Mouse (Mus musculus) macrophage (primary cell): ENCODE measurements at regions not wholly inside any gene's neighbourhood (a gene's known extent, or its start where the extent isn't known, plus 50 kb on each side); places are given as distances from the start of the nearest gene placed in this dataset.

Source experiments
- H3K27ac ChIP-seq: fragments of 350-480 bp; formaldehyde crosslinking; 2 replicates; pipeline ENCODE4 v1.9.0; 2021
- H3K36me3 ChIP-seq: fragments of 350-480 bp; formaldehyde crosslinking; 2 replicates; pipeline ENCODE4 v1.9.0; 2021; ENCODE audit errors: inconsistent target
- H3K4me3 ChIP-seq: fragments of 350-480 bp; formaldehyde crosslinking; 2 replicates; pipeline ENCODE4 v1.9.0; 2021; ENCODE audit errors: inconsistent target
- H3K79me2 ChIP-seq: fragments of 350-480 bp; formaldehyde crosslinking; 2 replicates; pipeline ENCODE4 v1.9.0; 2021; ENCODE audit errors: inconsistent target
- WGBS: methylation state at CpG from one replicate; pipeline ENCODE4 v1.1.7; 2026; ENCODE audit warnings: inconsistent platforms; ENCODE audit not compliant: missing documents; 5-methylcytosine and 5-hydroxymethylcytosine counted together

GRCm38 (mm10) chr2:117027071-117027470 lies 94.1 kb upstream of the Spred1 start:
- H3K4me3 ChIP-seq, result no peak overlapping the region
- H3K27ac ChIP-seq, result no peak overlapping the region
- 69% methylated on average over 4 of the region's 4 CpGs for WGBS
- no peaks in the 10 kb centered on the region for H3K36me3 ChIP-seq
- H3K79me2 ChIP-seq, result no peaks in the 10 kb centered on the region

GRCm38 (mm10) chr2:117028771-117029170 lies 92.4 kb upstream of the Spred1 start:
- Histone ChIP-seq H3K36me3 (no peaks in the 10 kb centered on the region), H3K27ac (no peak overlapping the region), H3K4me3 (no peak overlapping the region), H3K79me2 (no peaks in the 10 kb centered on the region)
- 96% methylated on average over 6 of the region's 6 CpGs for WGBS

- no peak overlapping the region for H3K4me3 ChIP-seq
- no peaks in the 10 kb centered on the region for H3K36me3 ChIP-seq
- WGBS, result 89% methylated on average over 8 of the region's 8 CpGs
- H3K79me2 ChIP-seq, result no peaks in the 10 kb centered on the region
- H3K27ac ChIP-seq, result no peak overlapping the region
Measured at GRCm38 (mm10) chr2:117036197-117036872, 84.8 kb upstream of the Spred1 start.

- WGBS, result 94% methylated on average over 3 of the region's 3 CpGs
- Histone ChIP-seq H3K4me3 (no peak overlapping the region), H3K79me2 (no peaks in the 10 kb centered on the region), H3K27ac (no peak overlapping the region), H3K36me3 (no peaks in the 10 kb centered on the region)
Measured at GRCm38 (mm10) chr2:117040211-117040610, 81.0 kb upstream of the Spred1 start.

- 95% methylated on average over 7 of the region's 7 CpGs for WGBS
- no peaks in the 10 kb centered on the region for H3K36me3 ChIP-seq
- no peak overlapping the region for H3K27ac ChIP-seq
- H3K4me3 ChIP-seq, result no peak overlapping the region
- no peaks in the 10 kb centered on the region for H3K79me2 ChIP-seq
Measured at GRCm38 (mm10) chr2:117043831-117044230, 77.3 kb upstream of the Spred1 start.

GRCm38 (mm10) chr2:117048290-117048730 lies 72.9 kb upstream of the Spred1 start:
- Histone ChIP-seq H3K27ac (no peak overlapping the region), H3K36me3 (no peaks in the 10 kb centered on the region), H3K79me2 (no peaks in the 10 kb centered on the region), H3K4me3 (no peak overlapping the region)
- WGBS, result 77% methylated on average over 5 of the region's 5 CpGs

GRCm38 (mm10) chr2:117050061-117050460 lies 71.1 kb upstream of the Spred1 start:
- Histone ChIP-seq H3K4me3 (no peak overlapping the region), H3K27ac (no peak overlapping the region), H3K36me3 (no peaks in the 10 kb centered on the region), H3K79me2 (no peaks in the 10 kb centered on the region)
- 100% methylated on average over 2 of the region's 2 CpGs for WGBS

- no peaks in the 10 kb centered on the region for H3K36me3 ChIP-seq
- WGBS, result 89% methylated on average over 2 of the region's 2 CpGs
- no peaks in the 10 kb centered on the region for H3K79me2 ChIP-seq
- H3K27ac ChIP-seq, result no peak overlapping the region
- H3K4me3 ChIP-seq, result no peak overlapping the region
Measured at GRCm38 (mm10) chr2:117064126-117064525, 57.0 kb upstream of the Spred1 start.

GRCm38 (mm10) chr2:117070348-117070747 lies 50.8 kb upstream of the Spred1 start:
- Histone ChIP-seq H3K27ac (no peak overlapping the region), H3K36me3 (no peaks in the 10 kb centered on the region), H3K79me2 (no peaks in the 10 kb centered on the region), H3K4me3 (no peak overlapping the region)
- 92% methylated on average over 6 of the region's 6 CpGs for WGBS

- Histone ChIP-seq H3K27ac (no peak overlapping the region), H3K36me3 (no peaks in the 10 kb centered on the region), H3K4me3 (no peak overlapping the region), H3K79me2 (no peaks in the 10 kb centered on the region)
Measured at GRCm38 (mm10) chr2:117071098-117071497, 50.1 kb upstream of the Spred1 start.
